Mouse (Mus musculus) forebrain, embryonic 11.5 days (tissue): ENCODE measurements around the gene Pex10. TPM values are rescaled to one million over a fixed set of nuclear protein-coding genes. Genes with fewer than 3 reads are reported as not detected.

Experiments used
- ATAC-seq: fragments of 200-750 bp; cut with Nextera tagmentation; replicated peaks from 2 replicates; pipeline ENCODE4 v1.8.0; 2017; ENCODE audit warnings: moderate TSS enrichment; ENCODE audit not compliant: low FRiP score
- DNase-seq: peaks from one replicate; pipeline ENCODE4 v3.0.0-alpha.2; 2017; ENCODE audit warnings: low spot score
- H3K27ac ChIP-seq: fragments of 300-500 bp; sonication (generic); 2 replicates; pipeline ENCODE4 v1.5.1; 2014; ENCODE audit warnings: low read depth, low read length
- H3K27me3 ChIP-seq: fragments of 300-500 bp; sonication (generic); 2 replicates; pipeline ENCODE4 v1.6.1; 2014; ENCODE audit warnings: mild to moderate bottlenecking, low read length, mixed read lengths; ENCODE audit not compliant: control insufficient read depth, insufficient read depth
- H3K36me3 ChIP-seq: fragments of 300-500 bp; sonication (generic); 2 replicates; pipeline ENCODE4 v1.6.1; 2014; ENCODE audit warnings: mild to moderate bottlenecking, low read length, moderate library complexity, mixed read lengths; ENCODE audit not compliant: control insufficient read depth, insufficient read depth
- H3K4me1 ChIP-seq: fragments of 300-500 bp; sonication (generic); replicated peaks from 2 replicates; pipeline ENCODE4 v1.6.1; 2014; ENCODE audit warnings: low read length, mixed read lengths; ENCODE audit not compliant: control insufficient read depth, insufficient read depth
- H3K4me2 ChIP-seq: fragments of 300-500 bp; sonication (generic); 2 replicates; pipeline ENCODE4 v1.6.1; 2014; ENCODE audit warnings: low read depth, mild to moderate bottlenecking, low read length, moderate library complexity, mixed read lengths; ENCODE audit not compliant: severe bottlenecking
- H3K4me3 ChIP-seq: fragments of 300-500 bp; sonication (generic); 2 replicates; pipeline ENCODE4 v1.5.1; 2014; ENCODE audit warnings: low read depth, low read length
- H3K9ac ChIP-seq: fragments of 300-500 bp; sonication (generic); 2 replicates; pipeline ENCODE4 v1.6.1; 2014; ENCODE audit warnings: low read length
- H3K9me3 ChIP-seq: fragments of 300-500 bp; sonication (generic); 2 replicates; pipeline ENCODE4 v1.6.1; 2016; ENCODE audit warnings: low read length, mixed read lengths; ENCODE audit not compliant: control insufficient read depth
- WGBS: fragments of 180-500 bp; shearing (Covaris S2); extraction: QIAGEN DNeasy Blood & Tissue Kit; methylation state at CpG from one replicate; pipeline ENCODE4 v1.1.7; 2014; 5-methylcytosine and 5-hydroxymethylcytosine counted together
- polyA plus RNA-seq: library from polyadenylated mRNA; unstranded; fragments of >200 nt; fragmentation: Nextera tagmentation; extraction: Ambion mirVana; gene quantifications from 2 replicates; pipeline ENCODE4 v1.2.1, GENCODE M21; 2014

Pex10 gene
- polyA plus RNA-seq, 1 experiment from 2014 or later = 7.2 TPM

DNA sequence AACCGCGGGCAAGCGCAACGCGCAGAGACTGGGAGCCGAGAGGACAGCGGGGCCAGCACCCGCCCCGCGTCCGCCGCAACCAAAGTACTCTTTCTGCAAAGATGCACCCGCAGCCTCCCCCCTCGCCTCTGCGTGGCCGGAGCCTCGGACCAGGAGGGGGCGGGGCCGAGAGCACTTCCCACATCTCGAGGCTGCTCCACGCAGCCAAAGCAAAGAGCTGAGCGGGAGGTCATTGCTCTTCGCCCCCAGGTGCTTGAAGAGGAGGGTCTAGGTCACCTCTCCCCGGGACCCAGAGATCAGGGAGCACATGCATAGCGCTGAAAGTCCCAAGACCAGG, 23.6 kb upstream of the Pex10 start:
- H3K27ac ChIP-seq = no peak overlapping the region

DNA sequence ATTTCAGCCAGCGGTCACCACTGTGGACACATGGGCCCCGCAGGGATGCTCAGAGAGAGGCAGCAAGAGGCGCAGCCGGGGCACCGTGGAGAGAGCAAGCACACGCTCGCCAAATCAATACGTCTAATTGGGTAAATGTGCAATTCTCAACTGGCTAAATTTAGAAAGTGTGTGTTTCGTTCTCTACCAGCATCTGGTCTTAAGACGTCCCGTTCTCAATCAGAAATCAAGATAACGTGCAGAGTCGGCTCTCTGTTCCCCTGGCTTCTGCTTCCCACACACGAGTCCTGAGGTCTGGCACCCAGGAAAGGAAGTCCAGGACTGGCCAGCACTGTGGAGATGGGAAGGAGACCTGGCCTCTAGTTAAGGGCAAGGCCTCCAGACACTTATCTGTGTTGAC, 20.2 kb upstream of the Pex10 start:
- WGBS = 89% methylated on average over 14 of the region's 14 CpGs
- H3K27me3 ChIP-seq = peaks cover 38% of the 10 kb centered on the region
- ATAC-seq = no peak

More for the DNA sequence above, 23.6 kb upstream of the Pex10 start:
- H3K4me3 ChIP-seq = peak overlapping the region; percentile 34
- under 1% methylated on average over 25 of the region's 25 CpGs for WGBS
- peak overlapping the region; percentile 35 for H3K9ac ChIP-seq
- peak overlapping the region; percentile 61 for H3K4me2 ChIP-seq
- peaks cover 46% of the 10 kb centered on the region for H3K27me3 ChIP-seq
- DNase-seq (no peak), ATAC-seq (no peak)
- H3K4me1 ChIP-seq = peaks cover 13% of the 10 kb centered on the region; the same call in 1 of the 2 replicates
- H3K9me3 ChIP-seq = no peaks in the 10 kb centered on the region
- H3K36me3 ChIP-seq = no peaks in the 10 kb centered on the region

DNA sequence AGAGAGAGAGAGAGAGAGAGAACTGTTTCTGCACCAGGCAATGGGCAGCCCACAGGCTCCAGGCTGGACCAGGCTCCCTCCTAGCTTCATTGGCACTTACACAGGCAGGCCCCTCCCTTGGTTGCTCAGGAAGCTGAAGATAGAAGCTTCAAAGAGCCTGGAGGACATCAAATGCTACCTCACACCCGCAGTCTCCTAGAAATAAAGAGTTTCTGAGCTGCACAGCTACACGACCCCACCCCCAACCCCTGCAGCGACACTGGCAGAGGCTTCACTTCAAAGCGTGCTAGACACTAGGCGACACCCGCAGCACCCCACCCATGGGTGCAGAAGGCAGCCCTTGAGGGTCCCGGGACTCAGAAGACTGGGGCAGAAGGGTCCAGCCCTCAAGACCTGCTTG, 16.7 kb upstream of the Pex10 start:
- Histone ChIP-seq H3K4me3 (no peak overlapping the region), H3K9ac (no peak overlapping the region), H3K9me3 (no peaks in the 10 kb centered on the region), H3K36me3 (no peaks in the 10 kb centered on the region), H3K27me3 (peaks cover 4% of the 10 kb centered on the region), H3K27ac (no peak overlapping the region), H3K4me1 (no peaks in the 10 kb centered on the region), H3K4me2 (no peak overlapping the region)
- ATAC-seq = no peak
- no peak for DNase-seq
- WGBS = 83% methylated on average over 7 of the region's 7 CpGs

More for the DNA sequence above, 20.2 kb upstream of the Pex10 start:
- Histone ChIP-seq H3K9ac (no peak overlapping the region), H3K9me3 (no peaks in the 10 kb centered on the region), H3K4me3 (no peak overlapping the region), H3K36me3 (no peaks in the 10 kb centered on the region), H3K4me2 (no peak overlapping the region), H3K27ac (no peak overlapping the region), H3K4me1 (peaks cover 6% of the 10 kb centered on the region; the same call in 1 of the 2 replicates)
- no peak for DNase-seq

DNA sequence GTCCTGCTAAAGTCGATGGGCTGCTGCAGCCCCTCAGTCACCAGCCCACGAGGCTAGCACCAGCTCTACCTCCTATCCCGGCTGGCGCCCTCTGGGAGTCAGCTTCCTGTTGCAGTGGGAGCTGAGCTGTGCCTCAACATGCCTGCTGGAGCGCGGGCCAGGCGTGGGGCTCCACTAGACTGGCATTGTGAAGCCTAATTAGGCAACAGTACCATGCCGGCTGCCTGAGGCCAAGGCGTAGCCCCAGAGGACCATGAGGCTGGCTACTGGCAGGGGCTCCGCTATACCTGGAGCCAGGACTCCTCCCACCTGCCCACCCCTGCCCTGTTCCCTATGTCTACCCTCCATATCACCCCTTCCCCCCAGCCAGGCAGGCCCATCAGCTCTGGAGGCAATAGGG, 10.1 kb upstream of the Pex10 start, which contains the start of gene Plch2:
TSS of gene Plch2 (minus strand) at position 61 of the 400 bp plus-strand sequence.
- Histone ChIP-seq H3K4me1 (peaks cover 7% of the 10 kb centered on the region), H3K9ac (no peak within 1 kb of the TSS), H3K4me3 (no peak within 1 kb of the TSS), H3K36me3 (no peaks in the 10 kb centered on the region), H3K27me3 (no peaks in the 10 kb centered on the region), H3K9me3 (no peaks in the 10 kb centered on the region), H3K27ac (no peak within 1 kb of the TSS), H3K4me2 (no peak within 1 kb of the TSS)
- 74% methylated on average over 10 of the region's 10 CpGs for WGBS
- DNase-seq (no peak), ATAC-seq (0 out of 2 replicates have a peak, but pooled peaks have one; percentile 22)

DNA sequence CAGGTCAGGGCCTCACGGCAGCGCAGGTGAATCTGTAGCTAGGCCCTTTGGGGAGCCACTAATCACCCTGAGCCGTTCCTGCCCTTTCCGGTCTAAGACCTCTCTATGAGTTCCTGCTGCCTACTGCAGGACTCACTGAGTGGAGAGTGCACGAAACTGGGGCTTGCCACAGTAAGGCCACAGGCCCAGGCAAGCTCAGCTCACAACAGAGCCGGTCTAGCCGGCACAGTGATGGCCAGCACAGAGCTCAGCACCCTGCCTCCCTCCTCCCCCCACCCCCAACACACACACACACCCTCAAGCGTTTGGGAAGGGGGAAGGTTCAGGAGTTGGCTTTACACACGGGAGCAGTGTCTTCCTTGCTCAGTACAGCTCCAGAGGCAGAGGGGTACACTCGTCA, 8.5 kb upstream of the Pex10 start:
- WGBS = 26% methylated on average over 10 of the region's 10 CpGs
- ATAC-seq (no peak), DNase-seq (no peak)
- H3K36me3 ChIP-seq = no peaks in the 10 kb centered on the region
- H3K4me1 ChIP-seq = peaks cover 7% of the 10 kb centered on the region
- H3K4me3 ChIP-seq = no peak overlapping the region
- no peak overlapping the region for H3K27ac ChIP-seq
- H3K27me3 ChIP-seq = no peaks in the 10 kb centered on the region
- no peak overlapping the region for H3K9ac ChIP-seq
- H3K9me3 ChIP-seq = no peaks in the 10 kb centered on the region
- no peak overlapping the region for H3K4me2 ChIP-seq

DNA sequence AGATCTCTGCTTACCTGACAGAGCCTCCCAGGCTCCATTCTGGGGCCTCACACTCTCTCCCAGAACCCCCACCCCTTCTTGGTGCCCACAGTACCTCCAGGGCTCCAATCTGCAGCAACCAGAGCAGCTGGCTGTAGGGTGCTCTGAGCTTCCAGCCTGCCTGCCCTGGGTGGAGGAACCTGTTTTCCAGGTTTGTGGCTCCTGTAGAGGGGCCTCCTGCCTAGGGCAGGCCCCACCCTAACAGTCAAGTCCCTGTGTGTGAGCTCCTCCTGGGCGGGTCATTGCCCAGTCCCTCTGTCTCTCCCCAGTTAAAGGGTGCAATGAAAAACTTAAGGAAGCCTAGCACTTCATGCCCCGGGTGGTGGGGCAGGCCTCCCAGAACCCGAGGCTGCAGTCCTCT, 2.9 kb upstream of the Pex10 start:
- no peak for ATAC-seq
- no peak overlapping the region for H3K9ac ChIP-seq
- H3K4me1 ChIP-seq = peaks cover 9% of the 10 kb centered on the region; the same call in 1 of the 2 replicates
- H3K4me3 ChIP-seq = no peak overlapping the region
- H3K36me3 ChIP-seq = peaks cover 2% of the 10 kb centered on the region; the same call in 1 of the 2 replicates
- no peak overlapping the region for H3K4me2 ChIP-seq
- WGBS = 64% methylated on average over 3 of the region's 3 CpGs
- H3K27ac ChIP-seq = no peak overlapping the region
- H3K9me3 ChIP-seq = no peaks in the 10 kb centered on the region
- no peak for DNase-seq
- no peaks in the 10 kb centered on the region for H3K27me3 ChIP-seq

DNA sequence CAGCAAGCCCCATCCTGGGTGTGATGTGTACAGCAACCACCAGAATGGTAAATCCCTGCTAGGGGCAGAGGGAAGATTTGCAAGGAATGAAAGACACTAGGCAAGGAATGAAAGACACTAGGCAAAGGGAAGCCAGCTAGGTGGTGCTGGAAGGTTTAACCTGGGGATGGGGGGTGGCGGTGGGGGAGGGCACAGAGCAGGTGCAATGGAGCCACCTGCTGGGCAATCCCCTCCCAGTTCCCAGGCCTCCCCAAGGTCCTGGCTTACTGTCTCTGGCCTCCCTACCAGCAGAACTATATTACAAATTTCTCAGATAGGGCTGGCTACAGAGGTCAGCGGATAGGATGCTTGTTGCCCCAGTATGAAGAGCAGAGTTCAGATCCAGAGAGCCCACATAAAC, 2.3 kb upstream of the Pex10 start:
- no peaks in the 10 kb centered on the region for H3K9me3 ChIP-seq
- WGBS = 72% methylated on average over 2 of the region's 2 CpGs
- H3K27ac ChIP-seq = no peak overlapping the region
- H3K4me3 ChIP-seq = no peak overlapping the region
- DNase-seq (no peak), ATAC-seq (no peak)
- no peak overlapping the region for H3K4me2 ChIP-seq
- H3K9ac ChIP-seq = no peak overlapping the region
- no peaks in the 10 kb centered on the region for H3K27me3 ChIP-seq
- H3K36me3 ChIP-seq = peaks cover 2% of the 10 kb centered on the region; the same call in 1 of the 2 replicates
- H3K4me1 ChIP-seq = peaks cover 7% of the 10 kb centered on the region; the same call in 1 of the 2 replicates

DNA sequence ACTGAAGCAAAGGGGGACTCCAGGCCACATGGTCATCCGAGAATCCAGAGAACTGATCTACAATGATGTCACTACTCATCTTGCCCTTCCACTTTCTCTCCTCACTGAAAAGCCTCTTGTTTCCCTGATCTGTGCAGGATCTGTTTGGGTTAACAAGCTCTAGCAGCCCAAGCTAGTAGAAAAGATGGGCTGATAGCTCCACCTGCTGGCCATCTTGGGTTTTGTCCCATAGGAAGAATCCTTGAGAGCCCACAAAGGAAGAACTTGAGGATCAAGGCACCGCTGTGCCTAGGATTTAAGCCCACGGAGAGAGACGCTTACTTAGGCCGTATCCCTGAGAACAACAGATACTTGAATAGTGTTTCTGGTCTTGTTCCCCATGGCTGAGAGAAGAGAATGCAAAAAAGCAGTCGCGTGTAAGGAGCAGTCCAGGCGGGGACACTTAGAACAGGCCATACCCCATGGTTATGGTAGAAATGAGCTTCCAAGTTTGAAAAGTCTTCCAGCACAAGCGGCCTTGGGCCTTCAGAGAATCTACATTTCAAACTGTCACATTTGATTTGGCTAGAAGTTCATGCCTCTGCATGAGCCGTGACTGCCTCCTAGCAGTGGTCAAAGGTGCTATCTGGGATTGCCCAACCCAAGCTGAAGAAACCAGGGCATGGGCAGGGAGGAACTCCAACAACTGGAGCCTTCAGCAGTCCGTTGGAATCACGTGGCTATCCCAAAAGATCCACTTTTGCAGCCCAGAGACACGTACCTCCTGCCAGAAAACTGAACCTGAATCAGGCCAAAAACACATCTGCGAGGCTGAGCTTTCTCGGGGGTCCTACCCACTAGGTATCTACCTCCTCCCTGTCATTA, 614 bp upstream of the Pex10 start:
- no peaks in the 10 kb centered on the region for H3K27me3 ChIP-seq
- peak; percentile 93 for DNase-seq
- H3K9me3 ChIP-seq = no peaks in the 10 kb centered on the region
- H3K4me3 ChIP-seq = peak overlapping the region; percentile 65
- WGBS = 6% methylated on average over 15 of the region's 15 CpGs
- peaks cover 8% of the 10 kb centered on the region; the same call in 1 of the 2 replicates for H3K36me3 ChIP-seq
- ATAC-seq = peak; percentile 57
- H3K27ac ChIP-seq = peak overlapping the region; percentile 31; the same call in 1 of the 2 replicates
- peak overlapping the region; percentile 4; the same call in 1 of the 2 replicates for H3K9ac ChIP-seq
- H3K4me2 ChIP-seq = peak overlapping the region; percentile 79
- peaks cover 7% of the 10 kb centered on the region; the same call in 1 of the 2 replicates for H3K4me1 ChIP-seq
